Mouse (Mus musculus) gastrocnemius, adult 8-10 months (tissue): ENCODE measurements around the gene Bpifa5. TPM values are rescaled to one million over a fixed set of nuclear protein-coding genes. Genes with fewer than 3 reads are reported as not detected.
"Not testable (repeated sequence)": the region's sequence is repeated elsewhere in the genome, so short reads cannot be mapped to it uniquely, and the experiment has no call there.

ENCODE experiments used
- DNase-seq, 2 experiments: peaks; one replicate each; pipeline ENCODE4 v3.0.0; 2022; ENCODE audit warnings: low spot score in 2 of 2
- total RNA-seq, 4 experiments: library from RNA; stranded (reverse); gene quantifications; 2 replicates each; pipeline ENCODE4 v1.2.4; 2022

The Bpifa5 gene
- not detected for total RNA-seq

DNA sequence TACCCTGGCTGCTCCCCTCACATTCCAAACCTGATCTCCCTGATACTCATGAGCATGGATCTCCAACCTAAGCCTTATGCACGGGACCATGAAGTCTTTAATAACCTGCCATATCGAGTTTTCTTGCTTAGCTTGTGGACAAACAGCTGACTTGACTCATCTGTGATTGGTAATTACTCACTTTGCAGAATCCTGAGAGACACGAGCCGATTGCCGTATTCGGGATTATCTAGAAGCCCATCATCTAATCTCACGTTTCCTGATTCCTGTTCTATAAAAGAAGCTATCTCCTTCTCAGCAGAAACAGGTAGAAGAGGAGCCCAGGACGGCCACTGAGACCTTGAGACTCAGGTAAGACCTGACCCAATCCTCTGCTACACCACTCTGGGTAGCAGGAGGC lies at the start of gene Bpifa5:
Bpifa5 (plus strand) TSS at position 301 of the 400 bp plus-strand sequence.
- no peak for DNase-seq

DNA sequence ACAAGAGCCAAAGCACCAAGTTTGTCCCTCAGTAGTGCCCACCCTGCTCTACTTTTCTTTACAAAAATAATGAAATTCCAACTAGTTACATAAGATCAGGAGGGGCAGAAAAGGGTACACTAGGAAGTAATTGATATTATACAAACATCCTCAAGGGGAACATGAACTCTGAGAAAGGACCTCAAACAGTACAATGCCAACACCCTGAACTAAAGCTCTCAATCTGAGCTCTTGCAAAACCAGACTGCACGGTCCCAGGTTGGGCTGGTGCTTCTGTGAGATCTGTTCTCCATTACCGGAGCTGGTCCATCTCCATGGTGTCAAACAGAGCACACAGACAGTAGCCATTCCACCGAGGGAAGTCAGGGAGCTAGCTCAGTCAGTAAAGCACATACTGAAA lies 45.0 kb upstream of the Bpifa5 start:
- DNase-seq = no peak

DNA sequence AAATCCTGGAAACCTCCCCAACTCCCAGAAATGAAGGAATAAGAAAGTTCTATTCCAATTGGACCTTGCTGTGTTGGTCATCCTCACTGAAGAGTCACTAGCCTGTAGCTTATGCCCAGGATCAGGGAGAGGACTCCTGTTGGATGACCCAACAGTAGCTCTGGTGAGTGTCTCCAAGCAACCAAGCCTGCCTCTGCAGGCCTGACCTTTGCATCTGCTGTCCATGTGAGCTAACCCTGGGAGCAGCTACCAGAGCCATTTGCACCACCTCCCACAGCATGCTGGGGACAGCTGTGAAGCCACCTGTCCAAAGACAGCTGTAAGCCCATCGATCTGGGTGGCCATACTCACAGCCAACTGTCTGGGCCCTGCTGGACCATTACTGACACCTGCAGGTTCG lies 32.3 kb upstream of the Bpifa5 start, which contains the start of gene Bpifa3:
Bpifa3 (plus strand) TSS at position 217 of the 400 bp plus-strand sequence.
- DNase-seq = no peak

DNA sequence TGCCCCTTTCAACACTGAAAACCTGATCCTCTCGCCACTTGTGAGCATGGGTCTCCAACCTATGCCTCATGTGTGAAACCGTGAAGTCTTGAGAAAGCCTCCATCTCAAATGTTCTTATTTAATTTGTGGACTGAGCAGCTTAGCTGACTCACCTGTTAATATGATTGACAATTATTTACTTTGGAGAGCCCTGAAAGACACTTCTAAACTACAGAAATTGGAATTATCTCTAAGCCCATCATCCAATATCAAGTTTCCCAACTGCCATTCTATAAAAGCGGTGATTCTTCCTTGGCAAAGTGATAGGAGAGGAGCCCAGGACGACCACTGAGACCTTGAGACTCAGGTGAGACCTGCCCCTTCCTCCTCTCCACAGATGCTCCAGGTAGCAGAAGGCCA lies 19.8 kb upstream of the Bpifa5 start, which contains the start of gene Bpifa1:
Bpifa1 (plus strand) TSS at position 301 of the 400 bp plus-strand sequence.
- no peak for DNase-seq

DNA sequence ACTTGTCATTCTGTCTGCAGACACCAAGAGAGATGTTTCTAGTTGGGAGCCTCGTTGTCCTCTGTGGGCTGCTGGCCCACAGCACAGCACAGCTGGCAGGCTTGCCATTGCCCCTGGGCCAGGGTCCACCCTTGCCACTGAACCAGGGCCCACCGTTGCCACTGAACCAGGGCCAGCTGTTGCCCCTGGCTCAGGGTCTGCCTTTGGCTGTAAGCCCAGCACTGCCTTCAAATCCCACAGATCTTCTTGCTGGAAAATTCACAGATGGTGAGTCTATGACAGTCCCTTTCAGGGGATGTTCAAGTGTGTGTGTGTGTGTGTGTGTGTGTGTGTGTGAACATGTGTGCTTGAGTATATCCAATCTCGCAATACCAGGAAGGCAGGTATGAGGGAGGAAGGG lies 18.7 kb upstream of the Bpifa5 start:
- DNase-seq = no peak

DNA sequence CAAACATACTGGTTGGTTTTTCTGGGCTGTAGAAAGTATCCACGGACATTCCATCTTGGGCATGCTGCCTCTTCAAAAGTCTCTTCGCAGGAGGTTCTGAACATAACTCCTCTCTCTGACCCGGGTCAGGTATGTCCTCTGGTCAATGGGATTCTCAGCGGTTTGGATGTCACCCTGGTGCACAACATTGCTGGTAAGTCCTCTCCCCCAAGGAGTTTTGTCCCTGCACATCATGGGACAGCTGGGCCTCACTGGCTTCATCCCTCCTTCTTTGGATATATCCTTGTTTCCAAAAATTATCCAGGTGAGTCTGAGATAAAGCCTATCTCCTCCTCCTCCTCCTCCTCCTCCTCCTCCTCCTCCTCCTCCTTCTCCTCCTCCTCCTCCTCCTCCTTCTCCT lies 14.9 kb upstream of the Bpifa5 start:
- no peak for DNase-seq

DNA sequence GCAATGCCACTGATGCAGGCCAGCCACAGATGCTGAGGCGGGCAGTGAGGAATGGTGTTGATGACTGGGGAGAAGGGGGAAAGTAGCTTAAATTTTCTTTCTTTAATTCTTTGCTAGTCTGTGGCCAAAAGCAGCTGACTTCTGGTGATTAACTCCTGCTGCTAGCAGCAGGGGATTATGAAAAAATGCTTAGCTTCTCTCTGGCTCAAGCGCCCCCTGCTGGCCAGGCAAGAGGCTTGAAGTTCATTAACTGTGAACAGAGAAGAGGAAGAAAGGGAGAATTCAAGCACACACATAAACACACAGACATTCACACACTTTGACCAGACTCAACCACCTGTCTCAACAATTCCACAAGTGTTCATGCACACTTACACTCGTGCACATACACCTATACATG lies 4.0 kb upstream of the Bpifa5 start:
- no peak for DNase-seq

DNA sequence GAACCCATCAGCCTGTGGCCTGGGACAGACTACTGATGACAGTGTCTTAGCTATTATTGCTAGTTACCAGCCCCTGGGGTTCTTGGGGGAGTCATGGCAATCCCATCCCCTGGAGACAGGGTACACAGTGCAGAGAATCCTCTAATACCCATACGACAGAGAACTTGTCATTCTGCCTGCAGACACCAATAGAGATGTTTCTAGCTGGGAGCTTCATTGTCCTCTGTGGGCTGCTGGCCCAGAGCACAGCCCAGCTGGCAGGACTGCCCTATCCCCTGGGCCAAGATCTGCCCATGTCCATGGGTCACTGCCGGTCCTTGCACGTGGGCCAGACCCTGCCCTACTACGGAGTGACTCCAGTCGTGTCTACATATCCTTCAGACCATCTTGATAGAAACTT lies 899 bp downstream of the Bpifa5 start:
- DNase-seq = no peak

DNA sequence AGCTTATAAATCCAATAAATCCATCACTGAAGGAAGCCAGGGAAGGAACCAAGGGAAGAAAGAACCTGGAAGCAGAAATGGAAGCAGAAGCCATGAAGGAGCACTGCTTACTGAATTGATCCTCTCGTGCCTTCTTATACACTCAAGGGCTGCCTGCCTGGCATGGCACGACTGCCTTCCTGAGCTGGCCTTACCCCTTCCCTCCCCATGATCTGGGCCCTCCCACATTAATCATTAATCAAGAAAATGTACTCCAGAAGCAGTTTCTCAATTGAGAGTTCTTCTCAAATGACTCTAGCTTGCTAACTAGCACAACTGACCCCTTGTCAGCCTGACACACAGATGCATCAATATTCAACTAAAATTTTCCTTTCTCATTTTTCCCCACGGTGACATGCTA lies 6.8 kb downstream of the Bpifa5 start:
- DNase-seq = no peak

DNA sequence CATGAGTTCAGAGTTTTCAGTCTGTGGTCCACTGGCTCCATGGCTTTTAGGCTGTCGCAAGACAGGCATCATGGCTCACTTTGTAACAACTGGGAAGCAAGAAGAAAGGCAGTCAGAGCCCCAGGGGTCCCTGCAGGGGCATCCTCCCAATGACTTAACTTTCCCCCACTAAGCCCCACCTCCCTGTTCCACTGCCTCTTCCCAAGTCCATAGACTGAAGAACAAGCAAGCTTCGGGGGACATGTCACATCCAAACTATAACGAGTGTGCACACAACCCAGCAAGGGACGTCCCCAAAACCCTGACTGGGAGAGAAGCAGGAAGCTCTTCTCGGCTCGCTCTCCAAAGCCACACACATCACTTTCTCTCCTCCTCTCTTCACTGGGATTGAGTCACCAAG lies 9.2 kb downstream of the Bpifa5 start:
- no peak for DNase-seq

DNA sequence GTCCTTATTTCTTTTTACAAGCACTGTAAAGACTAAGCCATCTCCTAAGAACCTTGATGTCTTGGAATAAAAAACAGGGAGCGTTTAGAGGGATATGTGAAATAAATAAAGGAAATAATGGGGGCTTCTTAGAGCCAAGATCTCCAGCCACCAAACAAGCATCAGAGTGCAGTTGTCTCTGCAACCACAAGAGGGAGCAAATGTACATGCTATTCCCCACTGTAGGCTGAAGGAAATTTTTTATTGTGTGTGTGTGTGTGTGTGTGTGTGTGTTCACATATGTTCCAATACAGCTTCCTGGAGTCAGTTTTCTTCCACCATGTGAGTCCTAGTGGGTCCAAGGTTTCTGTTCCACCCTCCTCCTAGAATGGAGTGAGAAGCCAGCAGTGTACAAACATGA lies 10.9 kb downstream of the Bpifa5 start:
- DNase-seq = no peak

DNA sequence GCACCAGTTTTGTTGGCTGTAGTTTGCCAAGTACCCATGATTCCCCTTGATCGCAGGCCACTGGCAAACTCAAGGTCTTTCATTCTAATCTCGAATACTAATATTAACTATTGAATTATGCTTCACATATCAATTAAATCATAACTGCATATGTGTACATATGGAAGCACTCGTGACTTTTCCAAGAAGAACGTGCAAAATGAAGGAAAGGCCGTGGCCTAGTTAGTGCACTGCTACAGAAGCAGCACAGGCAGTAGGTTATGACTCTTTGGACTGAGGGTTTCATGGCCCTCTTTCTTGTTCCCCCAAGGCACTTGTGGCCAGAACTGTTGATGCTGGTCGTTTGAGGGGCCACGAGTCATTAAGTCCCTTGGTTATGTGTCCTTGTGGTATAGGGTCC lies 19.5 kb downstream of the Bpifa5 start:
- not testable (repeated sequence) for DNase-seq

DNA sequence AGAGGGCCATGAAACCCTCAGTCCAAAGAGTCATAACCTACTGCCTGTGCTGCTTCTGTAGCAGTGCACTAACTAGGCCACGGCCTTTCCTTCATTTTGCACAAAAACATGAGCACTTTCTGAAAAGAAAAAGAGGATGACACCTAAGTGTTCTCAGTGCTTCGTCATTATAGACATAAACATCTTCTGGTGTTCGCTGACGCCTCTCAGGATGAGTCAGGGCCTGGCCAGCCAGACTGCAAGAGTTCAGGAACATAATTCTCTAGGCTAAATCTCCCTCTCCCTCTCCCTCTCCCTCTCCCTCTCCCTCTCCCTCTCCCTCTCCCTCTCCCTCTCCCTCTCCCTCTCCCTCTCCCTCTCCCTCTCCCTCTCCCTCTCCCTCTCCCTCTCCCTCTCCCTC lies 20.7 kb downstream of the Bpifa5 start:
- not testable (repeated sequence) for DNase-seq

DNA sequence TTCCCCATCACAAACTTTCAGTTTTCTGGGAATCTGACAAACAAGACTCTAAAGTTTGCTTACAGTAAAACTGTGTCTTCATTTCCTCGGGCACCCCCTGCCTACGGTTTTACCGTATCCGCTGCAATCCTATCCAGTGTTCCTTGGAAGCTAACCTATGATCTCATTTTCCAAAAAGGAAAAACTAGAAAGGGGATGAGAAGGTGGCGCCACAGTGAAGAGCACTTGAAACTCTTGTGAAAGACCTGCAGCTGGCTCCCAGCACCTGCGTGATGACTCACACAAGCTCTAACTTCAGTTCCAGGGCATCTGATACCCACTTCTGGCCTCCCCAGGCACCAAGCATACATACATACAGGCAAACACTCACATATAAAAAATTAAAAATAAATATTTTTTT lies 22.9 kb downstream of the Bpifa5 start:
- no peak for DNase-seq

DNA sequence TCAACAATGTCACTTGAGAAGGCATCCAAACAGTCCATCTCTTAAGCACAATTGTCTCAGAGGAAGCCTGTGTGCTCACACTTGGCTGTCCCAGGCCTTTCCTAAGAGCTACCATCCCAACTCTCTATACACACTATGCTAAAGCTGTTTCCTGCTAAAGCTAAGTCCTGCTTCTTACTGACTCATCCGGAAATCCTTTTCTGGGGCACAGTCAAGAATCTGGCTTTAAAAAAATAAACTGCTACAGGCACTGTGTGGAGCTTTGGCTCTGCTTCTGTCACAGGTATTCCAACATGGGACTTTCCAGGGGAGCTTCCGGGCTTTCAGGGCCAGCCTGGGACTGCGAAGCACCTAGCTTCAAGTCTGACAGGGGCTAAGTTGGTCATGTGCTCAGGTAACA lies 23.3 kb downstream of the Bpifa5 start:
- no peak for DNase-seq

DNA sequence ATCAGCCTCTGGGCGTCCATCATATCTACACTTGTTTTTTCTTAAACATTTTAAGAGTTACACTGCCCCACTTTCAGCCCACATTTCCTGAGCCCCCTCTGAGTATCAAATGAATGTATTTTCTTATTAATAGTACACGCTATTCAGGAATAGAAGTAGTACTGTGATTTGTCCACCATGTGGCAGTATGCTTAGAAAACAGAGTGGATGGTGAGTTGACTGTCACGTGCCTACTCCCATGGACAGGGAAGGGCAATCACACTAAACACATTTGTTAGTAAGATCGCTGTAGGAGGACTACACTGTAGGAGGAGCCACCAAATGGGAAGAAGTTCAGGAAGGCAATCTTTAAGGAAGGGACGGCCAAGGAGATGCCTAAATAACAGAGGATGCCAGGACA lies 25.1 kb downstream of the Bpifa5 start:
- no peak for DNase-seq

DNA sequence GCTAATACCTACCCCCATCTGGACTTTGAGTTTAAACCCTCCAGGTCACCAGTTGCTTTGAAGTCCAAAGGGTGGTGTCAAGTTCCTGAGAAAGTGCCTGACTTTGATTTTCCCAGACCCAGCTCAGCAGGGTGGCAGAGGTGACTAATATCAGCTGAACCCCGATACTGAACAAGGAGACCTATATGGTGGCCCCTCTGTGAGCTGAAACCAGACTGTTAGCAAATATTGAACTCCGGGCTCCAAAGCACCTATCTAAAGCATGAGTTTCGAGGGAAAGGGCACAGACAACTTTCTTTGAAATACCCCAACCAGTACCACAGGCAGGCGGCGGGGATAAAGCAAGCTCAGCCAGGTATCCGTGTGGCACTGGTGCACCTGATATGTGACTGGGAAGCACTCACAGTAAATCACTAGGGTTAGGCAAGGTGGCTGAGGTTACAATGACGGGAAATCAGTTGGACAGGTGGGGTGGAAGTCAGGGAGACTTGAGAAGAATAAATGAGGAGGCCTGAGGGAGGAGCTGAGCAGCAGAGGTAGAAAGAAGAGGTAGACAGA lies 27.5 kb downstream of the Bpifa5 start:
- no peak for DNase-seq

DNA sequence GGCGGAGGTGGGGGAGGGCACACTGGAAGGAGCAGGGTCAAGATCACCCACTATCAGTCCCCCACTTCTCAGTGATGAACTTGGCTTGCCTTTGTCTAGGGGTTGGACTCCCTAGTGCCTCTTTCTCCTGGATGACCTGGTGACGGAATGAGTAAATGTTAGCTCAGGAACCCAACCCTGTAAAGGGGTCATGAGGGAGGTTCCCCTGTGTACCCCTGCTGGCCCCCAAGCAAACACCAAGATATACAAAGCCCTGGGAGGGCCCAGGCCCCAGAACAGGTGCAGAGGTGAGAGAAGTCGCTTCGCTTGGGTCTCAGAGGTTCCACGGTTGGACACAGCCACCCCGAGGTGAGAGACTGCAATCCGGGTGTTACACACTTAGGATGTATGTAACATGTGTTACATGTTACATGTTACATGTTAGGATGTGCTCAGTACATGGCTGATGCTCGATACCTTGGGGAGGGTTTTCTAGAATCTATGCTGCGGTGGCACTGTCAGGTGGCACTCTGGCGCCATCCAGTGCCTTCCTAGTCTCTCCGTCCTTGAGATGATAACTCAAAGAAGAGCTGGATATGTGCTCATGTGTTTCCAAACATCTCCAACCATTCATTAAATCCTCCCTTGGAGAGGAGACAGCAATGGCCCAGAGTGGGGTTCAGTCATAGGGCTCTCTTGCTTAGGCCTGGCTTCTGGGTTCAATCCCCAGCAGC lies 28.3 kb downstream of the Bpifa5 start, which contains the start of gene Bpifb1:
Bpifb1 (plus strand) TSS at position 273 of the 713 bp plus-strand sequence.
- no peak for DNase-seq

DNA sequence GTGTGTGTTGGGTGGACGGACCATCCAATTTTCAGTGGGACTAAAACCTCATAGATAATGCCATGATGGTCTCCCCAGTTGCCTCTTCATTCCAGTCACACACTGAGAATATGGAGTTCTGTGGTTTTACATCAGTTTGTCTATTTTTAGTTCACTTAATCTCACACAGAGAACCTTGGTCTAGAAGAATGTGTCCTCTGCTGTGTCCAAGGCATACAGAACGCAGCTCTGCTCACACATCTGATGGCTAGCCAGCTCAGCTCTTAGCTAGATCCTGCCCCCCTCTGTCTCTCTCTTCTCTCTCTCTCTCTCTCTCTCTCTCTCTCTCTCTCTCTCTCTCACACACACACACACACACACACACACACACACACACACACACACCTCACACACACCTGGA lies 29.7 kb downstream of the Bpifa5 start:
- no peak for DNase-seq

DNA sequence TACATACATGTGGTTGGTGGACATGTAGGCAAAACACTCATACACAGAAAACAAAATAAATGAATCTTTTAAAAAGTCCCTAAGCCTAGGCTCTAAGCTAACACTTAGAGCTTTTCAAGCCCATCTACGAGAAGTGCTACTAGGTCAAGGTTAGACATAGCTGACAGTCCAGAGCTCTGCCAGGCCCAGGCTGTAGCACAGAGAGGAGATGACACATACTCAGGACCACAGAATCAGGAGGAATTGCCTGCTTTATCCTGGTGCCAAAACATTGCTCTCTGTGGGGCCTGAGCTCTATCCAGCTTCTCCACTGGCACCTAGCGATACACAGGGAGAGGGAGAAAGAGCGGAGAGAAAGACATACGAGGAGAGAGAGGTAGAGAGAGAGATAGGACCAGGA lies 30.7 kb downstream of the Bpifa5 start:
- DNase-seq = no peak

DNA sequence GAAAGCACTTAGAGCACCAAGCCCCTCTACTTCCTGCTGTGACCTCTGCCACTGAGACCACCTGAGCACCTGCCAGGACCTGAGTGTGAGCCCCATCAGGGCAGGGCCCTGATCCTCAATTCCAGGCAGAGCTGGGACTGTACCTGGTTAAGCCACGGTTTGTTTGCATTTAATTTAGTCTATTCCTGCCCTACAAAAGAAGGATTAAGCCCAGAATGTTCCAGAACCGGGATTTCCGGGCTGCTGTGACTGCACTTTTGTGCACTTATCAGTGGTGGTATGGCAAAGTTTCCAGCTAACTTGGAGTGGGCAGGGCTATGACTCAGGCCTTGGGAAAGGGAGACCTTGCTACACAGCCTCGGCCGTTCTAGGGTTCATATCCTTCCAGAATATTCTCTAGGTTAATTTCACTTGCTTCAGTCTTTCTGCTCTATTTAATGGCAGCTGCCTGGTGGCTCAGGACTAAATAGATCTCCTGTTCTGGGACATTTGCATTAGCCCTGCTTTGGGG lies 31.6 kb downstream of the Bpifa5 start:
- no peak for DNase-seq

DNA sequence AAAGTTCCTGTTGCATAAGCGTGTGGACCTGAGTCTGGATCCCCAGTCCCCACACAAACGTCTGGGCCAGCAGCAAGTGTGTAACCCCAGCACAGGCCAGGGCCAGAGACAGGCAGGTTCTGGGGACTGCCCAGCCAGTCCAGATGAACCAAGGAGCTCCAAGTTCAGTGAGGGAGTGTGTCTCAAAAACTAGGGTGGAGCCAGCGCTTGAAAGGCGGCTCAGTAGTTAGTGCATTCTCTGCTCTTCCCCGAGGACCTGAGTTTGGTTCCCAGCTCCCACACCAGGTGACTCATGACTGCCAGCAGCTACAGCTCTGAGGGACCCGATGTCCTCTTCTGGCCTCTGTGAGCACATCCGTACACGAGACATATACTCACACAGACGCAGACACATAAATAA lies 34.6 kb downstream of the Bpifa5 start:
- no peak for DNase-seq

DNA sequence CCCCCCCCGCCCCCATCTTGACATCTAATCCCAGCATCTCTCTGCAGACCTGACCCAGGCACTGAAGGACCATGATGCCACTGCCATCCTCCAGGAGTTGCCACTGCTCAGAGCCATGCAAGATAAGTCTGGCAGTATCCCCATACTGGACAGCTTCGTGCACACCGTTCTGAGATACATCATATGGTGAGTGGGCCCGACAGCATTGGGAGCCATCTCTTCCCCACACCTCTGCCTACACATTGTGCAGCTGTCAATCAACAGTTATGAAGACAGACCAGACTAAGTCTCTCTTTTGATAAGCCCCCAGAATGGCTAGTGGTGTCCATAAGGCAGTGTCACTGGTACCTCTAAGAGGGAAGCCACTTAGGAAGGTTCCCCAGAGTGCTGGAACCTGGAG lies 42.2 kb downstream of the Bpifa5 start:
- DNase-seq = no peak
